Comparison of ENCODE assay signal across 8 mouse cellular contexts in genomic region chr10:89395823-89396222, GRCm38 (mm10). TPM values are rescaled to one million over a fixed set of nuclear protein-coding genes. Genes with fewer than 3 reads are reported as not detected.
DNase-seq lines count a peak whose midpoint lies in the region; ATAC-seq and TF ChIP-seq lines count a peak whose summit lies in the region.

No protein-coding gene starts in this region.

- WGBS in cerebellum, adult 2 months: 8% methylated on average over 7 of the region's 7 CpGs
- WGBS in forebrain, postnatal 0 days: 2% methylated on average over 7 of the region's 7 CpGs
- WGBS in hindbrain, embryonic 13.5 days: 2% methylated on average over 7 of the region's 7 CpGs
- WGBS in limb, embryonic 12.5 days: 3% methylated on average over 7 of the region's 7 CpGs
- 1% methylated on average over 7 of the region's 7 CpGs for WGBS in midbrain, embryonic 13.5 days

- TF ChIP-seq POLR2A in cerebellum, adult 2 months (IDR thresholded peaks at IDR 0.05; ENCODE audit: borderline replicate concordance, insufficient read depth, low read length): no peak

- peak; percentile 14 for DNase-seq in right cerebral cortex, adult 18-20 months
- no peak for DNase-seq in right cerebral cortex, postnatal 25 days
- DNase-seq in cerebellum, adult 2 months: peak; percentile 31 to 52
- peak; percentile 62 for DNase-seq in forebrain, postnatal 0 days
- peak; percentile 42 for DNase-seq in thymus, postnatal 0 days (ENCODE audit: low spot score)

- H3K9ac ChIP-seq in forebrain, postnatal 0 days: no peak overlapping the region
- no peak overlapping the region for H3K9ac ChIP-seq in hindbrain, embryonic 13.5 days
- no peak overlapping the region for H3K9ac ChIP-seq in limb, embryonic 12.5 days (replicated peaks)
- no peak overlapping the region for H3K9ac ChIP-seq in midbrain, embryonic 13.5 days (replicated peaks)

- H3K9me3 ChIP-seq in forebrain, postnatal 0 days (ENCODE audit: low read length): no peaks in the 10 kb centered on the region
- no peaks in the 10 kb centered on the region for H3K9me3 ChIP-seq in hindbrain, embryonic 13.5 days
- peaks cover 7% of the 10 kb centered on the region; the same call in 1 of the 2 replicates for H3K9me3 ChIP-seq in limb, embryonic 12.5 days
- peaks cover 1% of the 10 kb centered on the region; the same call in 1 of the 2 replicates for H3K9me3 ChIP-seq in midbrain, embryonic 13.5 days

- no peaks in the 10 kb centered on the region for H3K27me3 ChIP-seq in cerebellum, adult 2 months (ENCODE audit: control insufficient read depth, insufficient read depth, low read length)
- no peaks in the 10 kb centered on the region for H3K27me3 ChIP-seq in forebrain, postnatal 0 days (ENCODE audit: insufficient read depth, low read length)
- no peaks in the 10 kb centered on the region for H3K27me3 ChIP-seq in hindbrain, embryonic 13.5 days
- H3K27me3 ChIP-seq in limb, embryonic 12.5 days: no peaks in the 10 kb centered on the region
- no peaks in the 10 kb centered on the region for H3K27me3 ChIP-seq in midbrain, embryonic 13.5 days

- H3K4me2 ChIP-seq in forebrain, postnatal 0 days (ENCODE audit: low read depth): 0 out of 2 replicates have a peak overlapping the region, but pooled peaks have one; percentile 11
- H3K4me2 ChIP-seq in hindbrain, embryonic 13.5 days: peak overlapping the region; percentile 19; the same call in 1 of the 2 replicates
- peak overlapping the region; percentile 21; the same call in 1 of the 2 replicates for H3K4me2 ChIP-seq in limb, embryonic 12.5 days
- peak overlapping the region; percentile 22 for H3K4me2 ChIP-seq in midbrain, embryonic 13.5 days (replicated peaks)

- ATAC-seq in forebrain, postnatal 0 days: peak; percentile 66
- peak; percentile 78; the same call in 1 of the 2 replicates for ATAC-seq in hindbrain, embryonic 13.5 days (ENCODE audit: low FRiP score)
- ATAC-seq in limb, embryonic 12.5 days (ENCODE audit: insufficient number of reproducible peaks, insufficient read depth, low FRiP score, low TSS enrichment, low read depth): no peak
- ATAC-seq in midbrain, embryonic 13.5 days: peak; percentile 83

- no peaks in the 10 kb centered on the region for H3K36me3 ChIP-seq in forebrain, postnatal 0 days (ENCODE audit: insufficient read depth)
- no peaks in the 10 kb centered on the region for H3K36me3 ChIP-seq in hindbrain, embryonic 13.5 days
- no peaks in the 10 kb centered on the region for H3K36me3 ChIP-seq in limb, embryonic 12.5 days
- no peaks in the 10 kb centered on the region for H3K36me3 ChIP-seq in midbrain, embryonic 13.5 days

- no peaks in the 10 kb centered on the region for H3K4me1 ChIP-seq in cerebellum, adult 2 months (ENCODE audit: control insufficient read depth, insufficient read depth, low read length)
- H3K4me1 ChIP-seq in forebrain, postnatal 0 days (ENCODE audit: insufficient read depth): peaks cover 10% of the 10 kb centered on the region
- H3K4me1 ChIP-seq in hindbrain, embryonic 13.5 days (replicated peaks): no peaks in the 10 kb centered on the region
- H3K4me1 ChIP-seq in limb, embryonic 12.5 days (replicated peaks): peaks cover 4% of the 10 kb centered on the region
- no peaks in the 10 kb centered on the region; the same call in 1 of the 2 replicates for H3K4me1 ChIP-seq in midbrain, embryonic 13.5 days (replicated peaks)

- H3K27ac ChIP-seq in cerebellum, adult 2 months (ENCODE audit: insufficient read depth, low read length): no peak overlapping the region
- H3K27ac ChIP-seq in forebrain, postnatal 0 days (ENCODE audit: low read depth, low read length): no peak overlapping the region
- no peak overlapping the region for H3K27ac ChIP-seq in hindbrain, embryonic 13.5 days
- no peak overlapping the region for H3K27ac ChIP-seq in limb, embryonic 12.5 days
- no peak overlapping the region for H3K27ac ChIP-seq in midbrain, embryonic 13.5 days

- peak; percentile 26; the same call in 1 of the 2 replicates for TF ChIP-seq CTCF in cerebellum, adult 2 months (IDR thresholded peaks at IDR 0.05; ENCODE audit: borderline replicate concordance, insufficient read depth, low read depth, low read length)
- TF ChIP-seq CTCF in forebrain, postnatal 0 days (IDR thresholded peaks at IDR 0.05; ENCODE audit: low read depth): peak; percentile 52

- H3K4me3 ChIP-seq in cerebellum, adult 2 months (replicated peaks; ENCODE audit: insufficient read depth, low read depth, low read length): no peak overlapping the region
- H3K4me3 ChIP-seq in forebrain, postnatal 0 days (ENCODE audit: low read depth, low read length): no peak overlapping the region
- no peak overlapping the region for H3K4me3 ChIP-seq in hindbrain, embryonic 13.5 days
- H3K4me3 ChIP-seq in limb, embryonic 12.5 days (replicated peaks): no peak overlapping the region
- H3K4me3 ChIP-seq in midbrain, embryonic 13.5 days (replicated peaks): no peak overlapping the region

RNA-seq across cellular contexts. Expression of gene Gas2l3, which starts 47.9 kb away (rescaled TPM):
- polyA plus RNA-seq in cerebellum, adult 2 months (2012; rRNA removed): 1.5 and 1.9 TPM in 2 replicates
- 3.8 and 6.2 TPM in 2 replicates for total RNA-seq in forebrain, postnatal 0 days (2014; rRNA removed)
- 2.2 and 3.0 TPM in 2 replicates for polyA plus RNA-seq in forebrain, postnatal 0 days (2015; fragmentation: Nextera tagmentation; extraction: Ambion mirVana)
- 7.1 and 7.8 TPM in 2 replicates for polyA plus RNA-seq in hindbrain, embryonic 13.5 days (2015; fragmentation: Nextera tagmentation; extraction: Ambion mirVana)
- polyA plus RNA-seq in limb, embryonic 12.5 days (2016; fragmentation: Nextera tagmentation; extraction: Ambion mirVana): 14.6 and 15.0 TPM in 2 replicates
- polyA plus RNA-seq in midbrain, embryonic 13.5 days (2015; fragmentation: Nextera tagmentation; extraction: Ambion mirVana): 6.8 and 7.3 TPM in 2 replicates
- polyA plus RNA-seq in thymus, postnatal 0 days (2015; fragmentation: Nextera tagmentation; extraction: Ambion mirVana): 7.9 and 10.4 TPM in 2 replicates

RNA-seq across cellular contexts. Expression of gene Ano4, which starts 51.3 kb away (rescaled TPM):
- 14.0 and 17.9 TPM in 2 replicates for polyA plus RNA-seq in cerebellum, adult 2 months (2012; rRNA removed)
- 10.6 and 13.6 TPM in 2 replicates for total RNA-seq in forebrain, postnatal 0 days (2014; rRNA removed)
- polyA plus RNA-seq in forebrain, postnatal 0 days (2015; fragmentation: Nextera tagmentation; extraction: Ambion mirVana): 3.7 and 4.4 TPM in 2 replicates
- 6.8 and 7.2 TPM in 2 replicates for polyA plus RNA-seq in hindbrain, embryonic 13.5 days (2015; fragmentation: Nextera tagmentation; extraction: Ambion mirVana)
- 0.61 and 0.84 TPM in 2 replicates for polyA plus RNA-seq in limb, embryonic 12.5 days (2016; fragmentation: Nextera tagmentation; extraction: Ambion mirVana)
- 5.4 and 6.4 TPM in 2 replicates for polyA plus RNA-seq in midbrain, embryonic 13.5 days (2015; fragmentation: Nextera tagmentation; extraction: Ambion mirVana)
- polyA plus RNA-seq in thymus, postnatal 0 days (2015; fragmentation: Nextera tagmentation; extraction: Ambion mirVana): 0.03 and 0.14 TPM in 2 replicates
